Mouse (Mus musculus) forebrain, embryonic 13.5 days (tissue): Measurements from ENCODE around the gene Sepsecs. TPM values are rescaled to one million over a fixed set of nuclear protein-coding genes. Genes with fewer than 3 reads are reported as not detected.

ENCODE experiments used
- polyA plus RNA-seq: library from polyadenylated mRNA; unstranded; fragments of >200 nt; fragmentation: Nextera tagmentation; extraction: Ambion mirVana; gene quantifications from 2 replicates; pipeline ENCODE4 v1.2.1, GENCODE M21; 2015

The Sepsecs gene
- polyA plus RNA-seq, 1 experiment from 2014 or later, result 7.1 TPM

Other genes starting within 250 kb of the Sepsecs start
- gene Ccdc149, start 198.2 kb downstream of the Sepsecs start, polyA plus RNA-seq, result 6.7 and 7.0 TPM in 2 replicates
- gene Lgi2, start 103.2 kb downstream of the Sepsecs start, polyA plus RNA-seq, result 0.77 and 0.87 TPM in 2 replicates
- gene Pi4k2b, start 71.9 kb upstream of the Sepsecs start, polyA plus RNA-seq, result 6.7 and 8.6 TPM in 2 replicates
- gene Zcchc4, start 105.7 kb upstream of the Sepsecs start, polyA plus RNA-seq, result 14.7 and 15.6 TPM in 2 replicates
- 112 and 121 TPM in 2 replicates for gene Anapc4, start 164.3 kb upstream of the Sepsecs start, polyA plus RNA-seq